Mouse (Mus musculus): ENCODE data around the gene 1700013G24Rik.

DNA sequence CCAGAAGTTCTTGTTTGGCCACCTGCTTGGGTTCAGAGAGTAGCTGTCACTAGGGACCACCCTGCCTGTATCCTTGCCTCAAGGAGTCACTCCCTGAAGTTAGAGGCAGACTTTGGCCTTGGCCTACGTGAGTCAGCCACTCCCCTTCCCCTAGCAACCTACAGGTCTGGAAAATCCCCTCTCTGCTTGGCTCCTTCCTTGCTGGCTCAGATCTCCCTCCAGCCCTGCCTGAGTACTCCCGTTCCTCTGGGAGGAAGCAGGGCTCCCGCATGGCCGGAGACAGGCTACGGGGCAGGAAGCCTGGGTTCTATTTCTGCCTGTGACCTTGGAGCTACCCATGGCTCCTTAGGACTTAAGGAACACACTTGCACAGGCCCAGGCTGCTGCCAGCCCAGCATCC lies 44.3 kb downstream of the 1700013G24Rik start:
- TF ChIP-seq CTCF (IDR thresholded peaks at IDR 0.05; ENCODE audit: control insufficient read depth, insufficient read depth, insufficient replicate concordance, low read depth, low read length) = no peak
- no peak for TF ChIP-seq POLR2A (IDR thresholded peaks at IDR 0.05; ENCODE audit: control insufficient read depth, low read depth, low read length)
